Mouse (Mus musculus): ENCODE data around the gene Ptcd1. TPM values are rescaled to one million over a fixed set of nuclear protein-coding genes. Genes with fewer than 3 reads are reported as not detected.

The Ptcd1 gene
- polyA plus RNA-seq, 1 experiment from 2014 or later: 13.0 TPM

GRCm38 (mm10) chr5:145207954-145208353 lies 41.0 kb upstream of the Ptcd1 start:
- no peak overlapping the region for H3K9ac ChIP-seq (replicated peaks; ENCODE audit: low read depth)
- ATAC-seq (no peak), DNase-seq (ENCODE audit: low spot score) (no peak)
- H3K9me3 ChIP-seq (ENCODE audit: low read length): no peaks in the 10 kb centered on the region
- H3K4me2 ChIP-seq (replicated peaks; ENCODE audit: low read depth, low read length): no peak overlapping the region
- no peaks in the 10 kb centered on the region for H3K27me3 ChIP-seq (replicated peaks; ENCODE audit: insufficient read depth, low read length)
- peaks cover 3% of the 10 kb centered on the region; the same call in 1 of the 2 replicates for H3K36me3 ChIP-seq (ENCODE audit: insufficient read depth, low read length)
- 78% methylated on average over 5 of the region's 6 CpGs for WGBS
- no peak overlapping the region for H3K4me3 ChIP-seq (ENCODE audit: low read depth, low read length)
- TF ChIP-seq CTCF (IDR thresholded peaks at IDR 0.05) (no peak), EP300 (IDR thresholded peaks at IDR 0.05) (no peak)
- no peaks in the 10 kb centered on the region for H3K4me1 ChIP-seq (ENCODE audit: insufficient read depth, low read depth, low read length)
- H3K27ac ChIP-seq (ENCODE audit: low read length): no peak overlapping the region

GRCm38 (mm10) chr5:145207385-145207784 lies 40.5 kb upstream of the Ptcd1 start:
- ATAC-seq: no peak
- Histone ChIP-seq H3K36me3 (ENCODE audit: insufficient read depth, low read length) (peaks cover 3% of the 10 kb centered on the region; the same call in 1 of the 2 replicates), H3K9ac (replicated peaks; ENCODE audit: low read depth) (no peak overlapping the region), H3K4me1 (ENCODE audit: insufficient read depth, low read depth, low read length) (no peaks in the 10 kb centered on the region), H3K4me3 (ENCODE audit: low read depth, low read length) (no peak overlapping the region), H3K27ac (ENCODE audit: low read length) (no peak overlapping the region), H3K9me3 (ENCODE audit: low read length) (no peaks in the 10 kb centered on the region), H3K4me2 (replicated peaks; ENCODE audit: low read depth, low read length) (no peak overlapping the region), H3K27me3 (replicated peaks; ENCODE audit: insufficient read depth, low read length) (no peaks in the 10 kb centered on the region)
- TF ChIP-seq CTCF (IDR thresholded peaks at IDR 0.05) (no peak), EP300 (IDR thresholded peaks at IDR 0.05) (no peak)
- WGBS: 95% methylated on average over 6 of the region's 6 CpGs
- DNase-seq (ENCODE audit: low spot score): no peak

DNA sequence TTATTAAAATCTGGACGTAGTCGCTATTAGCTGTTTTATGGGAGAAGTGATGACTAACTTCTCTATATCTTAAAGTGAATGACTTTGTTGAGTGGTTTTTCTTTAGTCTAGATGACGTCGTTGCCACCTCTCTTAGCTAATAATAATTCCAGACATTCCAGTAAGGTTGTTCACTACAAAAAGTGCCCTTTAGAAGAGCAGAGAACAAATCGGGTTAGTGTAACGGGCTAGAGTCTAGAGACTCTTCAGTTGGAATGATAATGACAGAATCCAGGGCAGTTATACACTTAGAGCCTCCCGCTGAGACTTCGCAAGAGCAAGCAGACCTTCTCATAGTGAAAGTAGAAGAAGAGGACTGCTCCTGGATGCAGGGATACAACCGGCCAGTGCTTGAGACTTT lies 38.1 kb upstream of the Ptcd1 start:
- H3K4me1 ChIP-seq (ENCODE audit: insufficient read depth, low read depth, low read length): peaks cover 7% of the 10 kb centered on the region; the same call in 1 of the 2 replicates
- ATAC-seq: peak; percentile 37
- H3K36me3 ChIP-seq (ENCODE audit: insufficient read depth, low read length): no peaks in the 10 kb centered on the region
- H3K9ac ChIP-seq (replicated peaks; ENCODE audit: low read depth): peak overlapping the region; percentile 58; the same call in 1 of the 2 replicates
- peak overlapping the region; percentile 55 for H3K27ac ChIP-seq (ENCODE audit: low read length)
- peak; percentile 95 for DNase-seq (ENCODE audit: low spot score)
- peak; percentile 98 for TF ChIP-seq EP300 (IDR thresholded peaks at IDR 0.05)
- no peak for TF ChIP-seq CTCF (IDR thresholded peaks at IDR 0.05)
- H3K4me2 ChIP-seq (replicated peaks; ENCODE audit: low read depth, low read length): peak overlapping the region; percentile 61
- no peaks in the 10 kb centered on the region for H3K27me3 ChIP-seq (replicated peaks; ENCODE audit: insufficient read depth, low read length)
- no peaks in the 10 kb centered on the region for H3K9me3 ChIP-seq (ENCODE audit: low read length)
- H3K4me3 ChIP-seq (ENCODE audit: low read depth, low read length): peak overlapping the region; percentile 58
- WGBS: 11% methylated on average over 9 of the region's 9 CpGs

DNA sequence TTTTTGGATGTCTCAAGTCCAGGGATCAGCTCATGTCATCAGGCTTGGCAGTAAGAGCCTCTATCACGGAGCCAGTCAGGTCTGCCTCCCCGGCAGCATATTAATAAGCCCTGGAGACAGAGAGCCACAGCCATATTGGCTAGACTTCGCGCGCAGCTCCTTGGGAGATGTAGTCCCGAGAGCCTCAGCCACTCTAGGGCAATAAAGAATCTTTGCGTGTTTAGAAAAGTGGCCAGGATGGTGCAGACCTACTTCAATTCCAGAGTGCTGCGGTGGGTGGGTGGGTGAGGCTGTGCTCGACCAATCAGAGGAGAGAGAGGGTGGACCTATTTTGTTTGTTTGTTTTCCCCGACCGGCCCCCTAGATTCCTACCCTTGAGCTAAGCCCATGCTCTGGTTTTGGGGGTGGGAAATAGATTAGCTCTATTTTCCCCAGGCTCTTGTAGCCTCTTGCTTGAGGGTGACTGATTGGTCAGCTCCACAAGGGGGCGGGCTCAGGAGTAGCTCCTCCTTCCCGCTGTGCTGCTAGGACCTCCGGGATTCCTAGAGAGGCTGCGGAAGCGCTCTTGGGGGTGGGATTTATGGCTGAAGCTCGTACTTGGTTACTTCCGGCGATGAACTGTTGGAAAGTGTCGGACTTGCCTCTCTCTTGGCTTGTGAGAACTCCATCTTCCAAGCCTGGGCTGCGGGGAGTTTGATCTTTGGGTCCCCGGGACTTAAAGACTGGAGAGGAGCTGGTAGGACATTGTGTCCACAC lies 37.2 kb upstream of the Ptcd1 start, which contains the start of gene Zkscan5:
Zkscan5 (plus strand) TSS at position 627 of the 756 bp plus-strand sequence.
- TF ChIP-seq EP300 (IDR thresholded peaks at IDR 0.05): peak; percentile 64; the same call in 1 of the 2 replicates
- TF ChIP-seq CTCF (IDR thresholded peaks at IDR 0.05): no peak; the same call in 1 of the 2 replicates

GRCm38 (mm10) chr5:145202446-145202845 lies 35.5 kb upstream of the Ptcd1 start:
- DNase-seq (ENCODE audit: low spot score) (no peak), ATAC-seq (no peak)
- Histone ChIP-seq H3K9ac (replicated peaks; ENCODE audit: low read depth) (no peak overlapping the region), H3K27me3 (replicated peaks; ENCODE audit: insufficient read depth, low read length) (no peaks in the 10 kb centered on the region), H3K27ac (ENCODE audit: low read length) (no peak overlapping the region), H3K4me2 (replicated peaks; ENCODE audit: low read depth, low read length) (no peak overlapping the region), H3K36me3 (ENCODE audit: insufficient read depth, low read length) (0 out of 2 replicates have a peak, but pooled peaks cover 7% of the 10 kb centered on the region), H3K4me3 (ENCODE audit: low read depth, low read length) (no peak overlapping the region), H3K4me1 (ENCODE audit: insufficient read depth, low read depth, low read length) (peaks cover 7% of the 10 kb centered on the region; the same call in 1 of the 2 replicates), H3K9me3 (ENCODE audit: low read length) (no peaks in the 10 kb centered on the region)
- TF ChIP-seq EP300 (IDR thresholded peaks at IDR 0.05) (no peak), CTCF (IDR thresholded peaks at IDR 0.05) (0 out of 2 replicates have a peak, but pooled peaks have one; percentile 12)
- WGBS: 44% methylated on average over 3 of the region's 3 CpGs

More for the DNA sequence above, 37.2 kb upstream of the Ptcd1 start, which contains the start of gene Zkscan5:
- H3K36me3 ChIP-seq (ENCODE audit: insufficient read depth, low read length): no peaks in the 10 kb centered on the region
- H3K4me3 ChIP-seq (ENCODE audit: low read depth, low read length): peak within 1 kb of the TSS; percentile 58
- H3K9me3 ChIP-seq (ENCODE audit: low read length): no peaks in the 10 kb centered on the region
- peaks cover 7% of the 10 kb centered on the region; the same call in 1 of the 2 replicates for H3K4me1 ChIP-seq (ENCODE audit: insufficient read depth, low read depth, low read length)
- DNase-seq (ENCODE audit: low spot score) (peak; percentile 99), ATAC-seq (peak; percentile 95)
- H3K9ac ChIP-seq (replicated peaks; ENCODE audit: low read depth): peak within 1 kb of the TSS; percentile 58
- WGBS: under 1% methylated on average over 22 of the region's 22 CpGs
- H3K27me3 ChIP-seq (replicated peaks; ENCODE audit: insufficient read depth, low read length): no peaks in the 10 kb centered on the region
- H3K27ac ChIP-seq (ENCODE audit: low read length): peak within 1 kb of the TSS; percentile 91
- peak within 1 kb of the TSS; percentile 61 for H3K4me2 ChIP-seq (replicated peaks; ENCODE audit: low read depth, low read length)

GRCm38 (mm10) chr5:145201321-145201991 lies 34.5 kb upstream of the Ptcd1 start, which contains the start of gene Zkscan14:
Zkscan14 (minus strand) TSS chr5:145201868.
- TF ChIP-seq EP300 (IDR thresholded peaks at IDR 0.05) (peak; percentile 37; the same call in 1 of the 2 replicates), CTCF (IDR thresholded peaks at IDR 0.05) (no peak)
- peak within 1 kb of the TSS; percentile 94 for H3K9ac ChIP-seq (replicated peaks; ENCODE audit: low read depth)
- peak within 1 kb of the TSS; percentile 91 for H3K4me2 ChIP-seq (replicated peaks; ENCODE audit: low read depth, low read length)
- H3K9me3 ChIP-seq (ENCODE audit: low read length): no peaks in the 10 kb centered on the region
- H3K4me3 ChIP-seq (ENCODE audit: low read depth, low read length): peak within 1 kb of the TSS; percentile 89
- peak; percentile 7; the same call in 1 of the 2 replicates for ATAC-seq
- H3K27me3 ChIP-seq (replicated peaks; ENCODE audit: insufficient read depth, low read length): no peaks in the 10 kb centered on the region
- 2% methylated on average over 37 of the region's 37 CpGs for WGBS
- H3K36me3 ChIP-seq (ENCODE audit: insufficient read depth, low read length): 0 out of 2 replicates have a peak, but pooled peaks cover 8% of the 10 kb centered on the region
- peak; percentile 95 for DNase-seq (ENCODE audit: low spot score)
- H3K27ac ChIP-seq (ENCODE audit: low read length): peak within 1 kb of the TSS; percentile 96
- peaks cover 7% of the 10 kb centered on the region; the same call in 1 of the 2 replicates for H3K4me1 ChIP-seq (ENCODE audit: insufficient read depth, low read depth, low read length)

All from lung, postnatal 0 days (tissue).